Mouse (Mus musculus): ENCODE data around the gene Traf4. TPM values are rescaled to one million over a fixed set of nuclear protein-coding genes. Genes with fewer than 3 reads are reported as not detected.
"Not testable (repeated sequence)": the region's sequence is repeated elsewhere in the genome, so short reads cannot be mapped to it uniquely, and the experiment has no call there.

Gene Traf4
- total RNA-seq (2021), result 10 to 100 TPM; 25.8 to 27.5 TPM

DNA sequence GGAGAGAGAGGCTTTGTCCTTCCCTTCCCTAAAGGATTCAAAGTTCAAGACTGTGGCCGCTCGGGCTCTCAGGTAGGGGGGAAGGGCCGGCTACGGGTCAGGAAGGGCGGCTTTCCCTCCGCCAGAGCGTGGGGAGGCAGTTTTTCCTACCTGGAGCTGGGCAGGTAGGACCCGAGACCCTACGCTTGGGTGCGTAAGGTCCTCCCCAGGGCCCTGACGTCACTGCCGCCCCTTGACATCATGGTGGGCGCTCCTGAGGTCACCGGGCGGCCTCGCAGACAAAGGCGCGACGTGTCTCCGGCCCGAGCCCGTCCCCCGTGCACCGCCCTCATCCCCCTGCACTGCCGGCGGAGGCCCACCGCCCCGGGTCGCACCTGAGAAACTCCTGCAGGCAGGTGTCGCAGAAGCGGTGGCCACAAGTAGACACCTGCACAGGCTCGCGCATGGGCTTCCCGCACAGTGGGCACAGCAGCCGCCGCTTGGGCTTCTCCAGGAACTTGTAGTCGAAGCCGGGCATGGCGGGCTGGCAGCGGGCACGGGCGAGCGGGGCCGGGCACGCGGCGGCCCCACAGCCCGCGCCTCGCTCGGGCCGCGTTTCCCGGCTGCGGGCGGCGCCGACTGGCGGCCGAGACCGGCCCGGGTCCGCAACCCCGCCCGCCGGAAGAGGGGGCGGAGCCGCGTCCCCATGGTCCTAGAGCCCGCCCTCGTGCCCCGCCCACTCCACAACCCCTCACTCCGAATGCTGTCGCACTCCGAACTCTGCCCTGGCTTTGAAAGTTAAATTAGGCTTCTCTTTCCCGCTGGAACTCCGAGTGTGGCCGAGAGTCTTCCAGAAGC lies at the start of gene Traf4:
Gene Traf4, minus strand, starts transcription at position 666 of the 837 bp plus-strand sequence.
- peak; percentile 87 for DNase-seq

DNA sequence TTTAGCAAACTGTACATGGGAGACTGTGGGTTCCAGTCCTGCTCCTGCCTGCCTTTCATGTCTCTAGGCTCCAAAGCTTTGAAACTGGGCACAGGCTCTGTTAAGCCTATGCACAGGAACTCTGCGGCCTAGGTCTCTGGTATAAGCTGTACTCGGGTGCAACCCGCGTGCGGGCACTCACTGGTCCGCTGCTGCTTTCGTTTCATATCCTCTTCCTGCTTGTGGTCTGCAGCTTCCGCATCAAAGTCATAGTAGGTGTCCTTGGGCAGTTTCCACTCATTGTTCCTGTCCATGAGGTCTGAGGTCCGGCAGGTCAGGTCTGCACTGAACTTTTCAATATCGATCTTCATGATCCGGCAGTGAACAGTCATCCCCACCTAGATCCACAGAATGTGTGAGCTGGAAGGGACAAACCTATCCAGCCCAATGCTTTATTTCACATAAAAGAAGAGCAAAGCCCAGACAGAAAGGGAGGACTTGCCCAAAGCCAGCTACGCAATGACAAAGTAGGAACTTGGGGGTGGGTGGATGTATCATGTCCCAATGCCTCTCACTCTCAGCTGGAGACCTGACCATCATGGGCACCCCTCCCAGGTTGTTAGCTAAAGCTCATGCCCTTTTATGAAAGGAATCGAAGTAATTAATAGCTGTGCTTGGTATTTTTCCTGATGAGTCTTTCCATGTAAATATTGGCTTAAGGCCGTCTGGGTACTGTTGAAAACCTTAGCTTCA lies 47.9 kb upstream of the Traf4 start:
- no peak for DNase-seq

DNA sequence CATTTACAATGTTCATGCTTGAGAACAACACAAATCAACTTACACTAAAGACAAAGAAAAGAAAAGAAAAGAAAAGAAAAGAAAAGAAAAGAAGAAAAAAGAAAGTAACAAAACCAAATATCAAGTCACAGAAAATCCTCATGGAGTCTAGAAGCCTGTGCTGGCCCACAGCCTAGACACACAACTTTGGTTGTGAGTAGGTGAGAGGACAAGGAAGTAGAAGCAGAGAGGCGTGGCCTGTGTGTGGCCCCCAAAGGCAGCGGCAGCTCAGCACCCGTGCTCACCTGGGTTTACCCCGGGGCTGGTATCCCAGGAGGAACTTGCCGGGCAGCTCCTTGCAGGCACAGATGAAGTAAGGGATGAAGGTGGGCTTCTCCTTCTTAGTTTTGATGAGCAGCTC lies 46.1 kb upstream of the Traf4 start:
- DNase-seq, result no peak

DNA sequence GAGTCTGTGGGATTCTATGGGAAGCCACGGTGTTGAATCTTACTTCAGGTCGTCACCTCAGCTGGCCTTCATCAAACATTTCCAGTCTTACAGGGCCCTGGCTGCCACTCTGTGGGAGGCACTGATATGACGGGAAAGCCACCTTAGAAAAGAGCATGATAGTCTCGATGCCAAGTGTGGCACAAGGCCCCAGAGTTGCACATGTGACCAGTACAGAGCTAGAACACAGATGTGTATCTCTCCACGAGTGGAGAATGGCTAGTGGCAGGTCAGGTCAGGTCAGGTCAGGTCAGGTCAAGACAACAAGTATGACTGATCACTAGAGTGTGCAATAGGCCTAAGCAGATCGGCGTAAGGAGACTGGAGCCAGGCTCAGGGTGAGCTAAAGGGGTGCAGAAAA lies 45.2 kb upstream of the Traf4 start:
- DNase-seq, result no peak

DNA sequence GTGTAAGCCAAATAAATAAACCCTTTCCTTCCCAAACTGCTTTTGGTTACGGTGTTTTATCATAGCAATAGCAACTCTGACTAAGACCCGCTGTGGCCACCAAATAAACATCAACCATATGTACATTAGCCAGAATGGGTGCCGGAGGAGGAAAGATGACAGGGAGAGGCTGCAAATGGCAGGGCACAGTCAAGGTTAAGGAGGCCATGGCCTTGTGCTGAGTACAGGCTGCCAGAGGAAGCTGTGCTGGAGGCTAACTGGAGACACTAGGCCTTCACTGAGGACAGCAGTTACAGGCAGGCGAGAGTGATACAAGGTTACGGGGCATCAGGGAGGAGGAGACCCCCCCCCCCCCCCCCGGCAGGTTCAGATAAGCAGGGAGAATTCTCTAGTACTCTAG lies 44.5 kb upstream of the Traf4 start:
- no peak for DNase-seq

DNA sequence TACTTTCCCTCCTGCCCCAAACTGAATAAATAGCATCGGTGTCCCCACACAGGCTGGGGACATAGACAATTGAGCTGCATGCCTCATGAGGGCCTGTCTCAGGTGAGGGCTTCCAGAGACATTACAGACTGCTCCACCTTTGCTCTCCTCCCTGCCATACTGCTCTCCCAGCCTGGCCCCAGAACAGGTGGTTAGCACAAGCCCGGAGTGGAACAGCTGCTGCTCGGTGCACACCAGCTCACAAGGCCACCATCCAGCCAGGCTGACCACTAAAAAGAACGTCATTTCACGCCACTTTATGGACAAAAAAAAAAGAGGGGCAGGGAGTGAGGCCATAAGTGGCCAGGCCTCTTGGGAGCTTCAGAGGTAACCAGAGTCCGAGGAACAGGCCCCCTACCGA lies 41.8 kb upstream of the Traf4 start:
- no peak for DNase-seq

DNA sequence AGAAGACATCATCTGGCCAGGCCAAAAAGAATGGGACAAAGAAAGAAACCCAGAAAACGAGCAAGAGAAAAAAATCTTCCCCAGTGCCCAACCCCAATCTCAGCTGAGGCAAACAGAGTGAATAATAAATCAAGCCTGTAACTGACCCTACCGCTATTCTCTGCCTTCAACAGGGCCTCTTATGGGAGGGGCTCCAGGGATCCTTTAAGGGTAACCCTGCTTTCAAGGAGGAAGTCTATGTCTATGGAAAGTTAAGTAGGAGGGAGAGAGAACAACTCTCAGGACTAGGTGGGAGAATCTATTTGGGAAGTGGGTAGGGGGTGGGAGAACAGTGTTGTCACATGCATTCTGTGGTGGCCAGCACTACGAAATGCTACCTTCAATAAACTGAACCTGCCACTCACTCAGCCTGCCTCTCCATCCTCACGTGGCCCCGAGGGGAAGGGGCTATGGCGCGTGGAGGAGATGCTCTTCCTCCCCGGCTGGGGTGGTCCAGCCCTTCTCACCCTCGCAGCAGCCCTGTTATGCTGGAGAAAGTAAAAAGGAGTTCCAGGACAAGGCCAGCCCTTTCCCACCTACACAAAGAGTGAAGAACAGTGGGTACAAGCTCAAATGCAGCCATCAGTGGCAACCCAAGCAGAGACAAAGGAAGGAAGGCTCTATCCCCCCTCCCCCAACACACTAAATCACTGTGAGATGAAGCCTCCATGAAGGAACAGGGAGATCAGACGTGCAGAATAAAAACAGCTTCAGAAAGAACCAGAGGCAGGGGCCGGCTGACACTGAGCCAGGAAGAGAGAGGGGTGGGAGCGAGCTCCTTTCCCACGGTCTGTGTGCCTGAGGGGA lies 40.2 kb upstream of the Traf4 start:
- DNase-seq, result no peak

DNA sequence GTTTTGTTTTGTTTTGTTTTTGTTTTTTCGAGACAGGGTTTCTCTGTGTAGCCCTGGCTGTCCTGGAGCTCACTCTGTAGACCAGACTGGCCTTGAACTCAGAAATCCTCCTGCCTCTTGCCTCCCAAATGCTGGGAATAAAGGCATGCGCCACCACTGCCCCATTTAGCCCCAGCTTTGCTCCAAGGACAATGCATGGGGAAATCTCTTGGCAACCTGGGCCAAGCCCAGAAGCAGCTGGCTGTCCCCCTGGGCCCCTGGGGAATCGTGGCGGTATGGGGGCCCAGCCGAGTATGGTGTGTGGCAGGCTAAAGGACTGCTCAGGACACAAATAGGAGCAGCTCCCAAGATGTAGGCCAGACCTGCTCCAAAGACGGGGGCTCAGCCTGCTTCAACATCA lies 38.9 kb upstream of the Traf4 start:
- DNase-seq, result no peak

DNA sequence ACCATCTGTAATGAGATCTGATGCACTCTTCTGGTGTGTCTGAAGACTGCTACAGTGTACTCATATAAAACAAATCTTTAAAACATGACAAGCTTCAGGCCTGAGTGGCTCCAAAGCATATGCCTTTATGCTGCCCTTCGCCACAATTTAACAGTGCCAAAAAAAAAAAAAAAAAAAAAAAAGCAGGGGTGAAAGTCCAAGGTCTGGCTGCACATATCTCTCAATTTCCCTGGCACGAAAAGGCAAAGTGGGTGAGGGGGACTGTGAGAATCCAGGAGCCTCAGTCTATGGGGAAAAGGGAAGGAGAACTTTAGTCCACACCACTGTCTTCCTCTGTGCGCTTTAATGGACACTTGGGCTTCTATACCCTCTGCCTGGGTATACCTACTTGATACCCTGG lies 37.0 kb upstream of the Traf4 start:
- DNase-seq, result no peak

DNA sequence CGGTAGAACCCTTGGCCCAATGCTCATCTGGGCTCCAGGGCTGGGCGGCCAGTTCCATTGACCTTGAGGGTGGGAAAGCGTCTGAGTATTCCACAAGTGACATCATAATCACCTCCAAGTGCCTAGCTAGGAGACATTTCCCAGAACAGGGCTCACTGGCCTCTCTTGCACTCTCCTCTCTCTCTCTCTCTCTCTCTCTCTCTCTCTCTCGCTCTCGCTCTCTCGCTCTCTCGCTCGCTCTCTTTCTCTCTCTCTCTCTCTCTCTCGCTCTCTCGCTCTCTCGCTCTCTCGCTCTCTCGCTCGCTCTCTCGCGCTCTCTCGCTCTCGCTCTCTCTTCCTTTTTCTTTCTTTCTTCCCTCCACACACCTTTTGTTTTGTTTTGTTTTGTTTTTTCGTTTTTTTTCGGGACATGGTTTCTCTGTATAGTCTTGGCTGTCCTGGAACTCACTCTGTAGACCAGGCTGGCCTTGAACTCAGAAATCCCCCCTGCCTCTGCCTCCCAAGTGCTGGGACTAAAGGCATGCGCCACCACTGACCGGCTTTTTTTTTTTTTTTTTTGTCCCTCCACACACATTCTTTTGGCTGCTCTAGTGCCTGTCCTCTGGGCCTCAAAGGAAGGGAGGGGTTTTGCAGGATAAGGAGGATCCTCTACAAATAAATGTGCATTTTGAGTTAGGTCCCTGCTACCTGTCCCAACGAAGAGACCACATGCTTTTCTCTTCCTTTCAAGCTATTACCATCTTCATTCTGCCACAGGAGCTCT lies 29.9 kb upstream of the Traf4 start:
- no peak for DNase-seq

DNA sequence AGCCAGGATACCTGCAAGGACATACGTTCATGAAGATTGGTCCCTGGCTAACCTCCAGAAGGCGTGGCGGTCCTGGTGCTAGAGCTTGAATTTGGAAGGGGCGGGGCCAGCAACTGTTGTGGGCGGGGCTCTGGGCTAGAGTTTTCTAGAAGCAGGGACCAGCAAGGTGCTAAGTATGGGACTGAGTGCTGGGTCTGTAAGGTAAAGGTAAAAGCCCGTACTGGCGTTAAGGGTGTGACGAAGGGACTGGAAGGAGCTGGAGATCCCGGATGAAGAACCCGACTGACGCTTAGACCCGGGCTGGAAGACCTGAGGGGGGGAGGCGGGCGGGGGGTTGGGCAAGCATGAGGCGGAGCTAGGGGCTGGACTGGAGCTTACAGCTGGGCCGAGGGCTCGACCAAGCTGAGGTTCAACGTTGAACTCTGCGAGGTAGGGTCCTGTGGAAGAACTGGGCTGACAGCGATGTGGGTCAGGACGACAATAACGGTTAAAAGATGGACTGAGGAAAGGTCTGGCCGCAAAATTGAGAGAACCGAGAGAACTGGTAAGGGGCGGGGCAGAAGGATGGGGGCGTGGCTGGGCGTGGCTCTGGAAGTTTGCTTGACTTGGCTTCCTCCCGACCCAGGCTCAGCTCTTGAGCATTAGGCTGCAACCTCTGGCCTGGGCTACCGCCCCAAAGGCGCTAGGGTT lies 29.2 kb upstream of the Traf4 start:
- peak; percentile 81 for DNase-seq

DNA sequence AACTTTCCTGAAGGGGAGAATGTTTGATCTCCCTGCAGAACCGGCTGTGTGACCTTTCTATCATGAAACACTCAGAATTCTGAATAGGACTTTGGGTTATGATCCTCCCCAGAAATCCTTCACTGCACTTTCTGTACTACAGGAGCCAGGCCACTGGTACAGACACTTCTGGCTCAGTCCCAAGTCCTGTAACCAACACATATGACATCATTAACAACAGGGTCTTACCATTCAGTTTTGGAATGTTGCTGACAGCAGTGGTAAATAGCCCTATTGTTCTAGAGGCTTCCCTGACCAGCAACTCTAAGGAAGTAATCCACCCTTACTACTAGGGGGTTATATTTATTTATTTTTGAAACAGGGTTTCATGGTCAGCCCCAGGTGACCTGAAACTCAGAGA lies 27.7 kb upstream of the Traf4 start, which contains the start of gene Proca1:
Gene Proca1, plus strand, starts transcription at position 280 of the 400 bp plus-strand sequence.
- DNase-seq, result no peak

DNA sequence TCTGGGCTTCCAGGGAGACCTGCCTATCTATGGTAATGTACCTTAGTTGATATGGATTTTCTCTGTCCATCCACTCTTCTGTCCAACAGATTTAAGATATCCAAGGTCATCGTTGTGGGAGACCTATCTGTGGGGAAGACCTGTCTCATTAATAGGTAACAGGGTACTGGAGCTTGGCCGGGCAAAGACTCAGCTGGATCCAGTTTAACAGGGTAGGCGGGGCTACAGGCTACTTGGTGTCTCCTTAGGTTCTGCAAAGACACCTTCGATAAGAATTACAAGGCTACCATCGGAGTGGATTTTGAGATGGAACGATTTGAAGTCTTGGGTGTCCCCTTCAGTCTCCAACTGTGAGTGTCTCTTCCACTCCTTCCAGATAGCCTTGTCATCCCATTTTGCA lies 24.7 kb upstream of the Traf4 start:
- no peak for DNase-seq

DNA sequence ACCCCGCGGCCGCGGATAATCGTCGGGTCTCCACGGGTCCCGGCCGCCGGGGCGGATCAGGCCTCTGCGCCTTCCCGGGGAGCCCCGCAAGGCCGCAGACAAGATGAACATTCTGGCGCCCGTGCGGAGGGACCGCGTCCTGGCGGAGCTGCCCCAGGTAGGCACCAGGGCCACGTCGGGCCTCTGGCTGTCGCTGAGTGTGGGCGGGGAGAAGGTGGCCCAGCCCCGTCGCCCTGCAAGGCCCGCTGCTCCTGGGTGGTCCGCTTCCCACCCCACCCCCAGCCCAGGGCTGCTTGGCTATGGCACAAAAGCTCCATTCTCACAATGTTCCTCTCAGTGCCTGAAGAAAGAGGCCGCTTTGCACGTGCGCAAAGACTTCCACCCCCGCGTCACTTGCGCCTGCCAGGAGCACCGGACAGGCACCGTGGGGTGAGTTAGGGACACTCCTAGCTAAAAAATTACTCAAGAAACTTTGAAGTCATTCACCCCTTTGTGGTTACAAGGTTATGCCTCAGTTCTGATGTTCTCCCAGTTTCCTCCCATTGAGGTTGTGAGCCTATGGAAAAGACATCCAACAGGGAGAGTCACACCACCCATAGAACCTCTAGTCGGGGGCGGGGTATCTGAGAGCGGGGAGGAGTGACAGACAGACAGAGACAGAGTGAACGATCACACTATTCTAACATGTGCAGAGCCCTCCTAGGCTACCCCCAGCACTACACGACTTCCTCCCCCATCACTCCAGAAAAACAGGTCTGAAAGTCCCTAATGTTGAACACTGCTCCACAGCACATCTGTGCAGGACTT lies 24.0 kb upstream of the Traf4 start:
- peak; percentile 80 for DNase-seq

DNA sequence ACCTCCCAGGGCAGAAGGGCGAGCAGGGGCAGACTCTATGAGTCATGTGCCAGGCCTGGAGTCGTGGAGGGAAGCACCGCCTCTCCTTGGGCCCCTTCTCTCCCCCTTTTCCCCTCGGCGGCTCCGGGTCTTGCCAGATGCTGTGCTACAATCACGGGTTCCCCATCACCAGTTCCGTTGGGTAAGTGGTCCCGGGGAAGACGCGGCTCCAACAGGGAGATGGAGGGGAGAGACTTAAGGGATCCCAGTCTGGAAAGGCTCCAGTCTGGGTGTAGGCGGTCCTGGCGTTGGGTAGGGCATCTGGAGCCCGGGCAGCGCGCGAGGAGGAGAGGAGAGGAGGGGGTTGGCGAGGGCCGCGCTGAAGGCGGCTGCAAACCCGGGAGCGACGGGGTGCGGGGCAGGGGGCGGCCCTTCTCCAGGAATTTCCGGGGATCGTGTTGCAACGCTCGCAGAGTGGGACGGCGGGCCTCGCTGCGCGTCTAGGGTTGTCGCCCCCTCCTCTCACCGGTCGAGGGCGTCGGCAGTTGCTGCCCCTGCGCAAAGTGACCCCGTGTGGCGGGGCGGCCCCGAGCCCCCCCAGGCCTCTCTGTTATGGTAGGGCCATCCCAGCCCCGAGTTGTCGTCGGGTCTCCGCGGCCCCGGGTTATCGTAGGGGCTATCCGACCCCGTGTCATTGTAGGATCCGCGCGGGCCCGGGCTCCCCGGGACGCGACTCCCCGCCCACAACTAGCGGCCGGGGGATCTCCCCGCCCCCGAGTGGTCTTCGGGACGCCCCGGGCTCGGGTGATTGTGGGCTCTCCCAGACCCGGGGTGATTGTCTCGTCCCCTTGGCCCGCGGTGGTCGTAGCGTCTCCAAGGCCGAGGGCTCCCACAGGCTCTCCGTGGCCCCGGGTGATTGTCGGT lies 23.2 kb upstream of the Traf4 start, which contains the start of gene Rab34:
Gene Rab34, plus strand, starts transcription at position 100 of the 903 bp plus-strand sequence.
- DNase-seq, result peak; percentile 85

DNA sequence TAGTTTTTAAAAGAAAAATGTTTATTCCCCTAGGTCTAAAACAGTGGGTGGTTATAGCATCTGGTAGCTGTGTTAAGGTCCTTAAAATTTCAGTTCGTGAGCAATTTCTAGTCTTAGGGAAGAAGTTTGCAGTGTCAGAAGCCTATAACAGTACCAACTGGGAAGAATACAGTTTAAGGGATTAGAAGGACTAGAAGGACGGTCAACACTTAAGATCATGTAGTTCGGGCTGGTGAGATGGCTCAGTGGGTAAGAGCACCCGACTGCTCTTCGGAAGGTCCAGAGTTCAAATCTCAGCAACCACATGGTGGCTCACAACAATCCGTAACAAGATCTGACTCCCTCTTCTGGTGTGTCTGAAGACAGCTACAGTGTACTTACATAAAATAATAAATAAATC lies 19.3 kb upstream of the Traf4 start:
- not testable (repeated sequence) for DNase-seq

DNA sequence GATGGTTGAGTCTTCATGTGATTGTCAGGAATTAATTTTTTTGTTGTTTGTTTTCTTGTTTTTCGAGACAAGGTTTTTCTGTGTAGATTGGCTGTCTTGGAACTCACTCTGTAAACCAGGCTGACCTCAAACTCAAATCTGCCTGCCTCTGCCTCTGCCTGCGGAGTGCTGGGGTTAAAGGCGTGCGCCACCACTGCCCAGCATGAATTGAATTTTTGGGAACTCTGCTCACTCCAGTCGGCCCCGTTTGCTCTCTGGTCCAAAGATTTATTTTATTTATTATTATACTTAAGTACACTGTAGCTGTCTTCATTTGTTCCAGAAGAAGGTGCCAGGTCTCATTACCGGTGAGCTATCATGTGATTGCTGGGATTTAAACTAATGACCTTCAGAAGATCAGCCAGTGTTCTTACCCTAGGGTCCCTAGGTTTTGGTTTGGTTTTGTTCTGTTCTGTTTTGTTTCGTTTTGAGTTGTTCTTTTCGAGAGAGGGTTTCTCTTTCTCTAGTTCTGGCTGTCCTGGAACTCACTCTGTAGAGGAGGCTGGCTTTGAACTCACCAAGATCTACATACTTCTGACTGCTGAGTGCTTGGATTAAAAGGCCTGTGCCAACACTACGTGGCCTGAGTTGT lies 18.6 kb upstream of the Traf4 start:
- no peak for DNase-seq

DNA sequence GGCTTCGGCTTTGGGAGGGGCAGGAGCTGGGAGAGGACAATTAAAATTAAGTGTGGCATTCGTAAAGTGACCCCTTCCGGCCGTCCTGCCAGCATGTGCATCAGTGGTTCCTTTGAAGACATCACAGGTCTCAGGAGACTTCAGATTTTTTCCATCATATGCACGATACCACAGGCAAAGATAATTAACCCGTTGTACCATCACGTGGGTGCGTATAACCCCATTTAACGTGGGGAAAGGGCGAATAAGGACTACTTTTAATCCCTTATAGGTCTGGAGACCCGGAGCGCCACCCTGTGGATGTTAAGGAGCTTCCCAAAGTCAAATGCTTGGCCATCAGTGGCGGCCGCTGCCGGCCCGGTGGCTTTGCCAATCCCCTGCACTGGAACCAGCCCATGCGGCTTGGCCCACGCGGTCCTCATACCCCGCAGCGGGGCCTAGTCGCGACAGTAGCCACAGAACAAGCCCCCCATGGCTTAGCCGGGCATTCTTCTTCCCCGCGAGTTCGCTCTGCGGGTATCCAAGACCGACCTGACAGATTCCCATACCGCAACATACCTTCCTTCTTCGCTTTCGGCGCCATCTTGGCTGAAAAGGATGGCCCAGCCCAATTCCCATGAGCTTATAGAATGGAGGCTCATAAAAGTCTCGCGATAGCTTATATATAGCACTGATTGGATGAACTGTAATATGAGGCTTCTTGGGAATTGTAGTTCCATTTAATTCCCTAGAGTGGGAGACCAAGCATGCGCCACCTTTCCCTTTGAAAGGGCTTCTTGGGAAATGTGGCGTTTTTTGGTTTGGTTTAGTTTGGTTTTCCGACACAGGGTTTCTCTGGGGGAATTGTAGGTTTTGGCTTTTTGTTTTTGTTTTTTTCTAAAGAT lies 17.8 kb upstream of the Traf4 start, which contains the start of gene Rpl23a:
Gene Rpl23a, minus strand, starts transcription at position 624 of the 884 bp plus-strand sequence.
- DNase-seq, result peak; percentile 79

Measured in heart, postnatal 4 days (tissue).